Mouse (Mus musculus) ES-E14 (cell line): ENCODE results near the gene Lrch3.

ENCODE experiments used
- HCFC1 ChIP-seq: IDR thresholded peaks from 2 replicates; pipeline ENCODE4 v1.6.1; 2012; ENCODE audit warnings: low read length, inconsistent platforms, borderline replicate concordance; ENCODE audit not compliant: insufficient read depth
- MAFK ChIP-seq: IDR thresholded peaks from 2 replicates; pipeline ENCODE4 v1.6.1; 2014; ENCODE audit warnings: mild to moderate bottlenecking, low read depth, low read length, inconsistent platforms; ENCODE audit not compliant: insufficient read depth
- ZC3H11A ChIP-seq: IDR thresholded peaks from 2 replicates; pipeline ENCODE4 v1.6.1; 2012; ENCODE audit warnings: low read depth, mild to moderate bottlenecking, inconsistent platforms, low read length, borderline replicate concordance
- ZNF384 ChIP-seq: IDR thresholded peaks from 2 replicates; pipeline ENCODE4 v1.6.1; 2012; ENCODE audit warnings: low read depth, low read length, inconsistent platforms

- TF ChIP-seq MAFK (0 out of 2 replicates have a peak, but pooled peaks have one; percentile 25), ZC3H11A (peak; percentile 57; the same call in 1 of the 2 replicates), HCFC1 (0 out of 2 replicates have a peak, but pooled peaks have one; percentile 33), ZNF384 (no peak)
Measured at GRCm38 (mm10) chr16:33023750-33024149, 109.8 kb downstream of the Lrch3 start.
